Mouse (Mus musculus) right cerebral cortex, postnatal 36 days (tissue): ENCODE results near the gene Cux2.

ENCODE experiments used
- DNase-seq, 2 experiments: peaks; one replicate each; pipeline ENCODE4 v3.0.0; 2022; ENCODE audit warnings: low spot score in 2 of 2, mixed read lengths in 1 of 2

The Cux2 gene

GRCm38 (mm10) chr5:122059060-122060017 is 9.4 kb upstream of the Cux2 start:
- DNase-seq = no peak

- DNase-seq = no peak
Measured at GRCm38 (mm10) chr5:122057622-122058021, 7.7 kb upstream of the Cux2 start.

GRCm38 (mm10) chr5:122056557-122056956 is 6.7 kb upstream of the Cux2 start:
- DNase-seq = no peak

GRCm38 (mm10) chr5:122054130-122054843 is 4.4 kb upstream of the Cux2 start:
- no peak for DNase-seq

GRCm38 (mm10) chr5:122053587-122053986 is 3.7 kb upstream of the Cux2 start:
- DNase-seq = no peak

GRCm38 (mm10) chr5:122050832-122051105 is 867 bp upstream of the Cux2 start:
- DNase-seq = no peak

- DNase-seq = no peak
Measured at GRCm38 (mm10) chr5:122049664-122050016, 262 bp downstream of the Cux2 start.

GRCm38 (mm10) chr5:122048686-122049663 is 927 bp downstream of the Cux2 start:
- DNase-seq = no peak

GRCm38 (mm10) chr5:122048252-122048651 is 1.6 kb downstream of the Cux2 start:
- DNase-seq = no peak

- no peak for DNase-seq
Measured at GRCm38 (mm10) chr5:122047791-122048190, 2.1 kb downstream of the Cux2 start.

GRCm38 (mm10) chr5:122043567-122043966 is 6.3 kb downstream of the Cux2 start:
- DNase-seq = peak; percentile 59 to 79

GRCm38 (mm10) chr5:122035278-122035677 is 14.6 kb downstream of the Cux2 start:
- no peak for DNase-seq

GRCm38 (mm10) chr5:122033167-122033478 is 16.8 kb downstream of the Cux2 start:
- DNase-seq = no peak

- no peak for DNase-seq
Measured at GRCm38 (mm10) chr5:122032471-122033166, 17.3 kb downstream of the Cux2 start.

- no peak for DNase-seq
Measured at GRCm38 (mm10) chr5:122031146-122031545, 18.8 kb downstream of the Cux2 start.

- no peak for DNase-seq
Measured at GRCm38 (mm10) chr5:122030640-122031039, 19.3 kb downstream of the Cux2 start.

- no peak for DNase-seq
Measured at GRCm38 (mm10) chr5:122026771-122027170, 23.1 kb downstream of the Cux2 start.

- DNase-seq = no peak
Measured at GRCm38 (mm10) chr5:122026284-122026683, 23.6 kb downstream of the Cux2 start.

GRCm38 (mm10) chr5:122025117-122025516 is 24.8 kb downstream of the Cux2 start:
- no peak for DNase-seq

GRCm38 (mm10) chr5:122019288-122019687 is 30.6 kb downstream of the Cux2 start:
- DNase-seq = no peak

GRCm38 (mm10) chr5:122017778-122018177 is 32.1 kb downstream of the Cux2 start:
- no peak for DNase-seq
